Mouse (Mus musculus): ENCODE data around the gene Dnmt1.

GRCm38 (mm10) chr9:20952520-20953227 lies 7.0 kb downstream of the Dnmt1 start:
- TF ChIP-seq GATA1 (IDR thresholded peaks at IDR 0.05; ENCODE audit: borderline replicate concordance, low read length): no peak
- TF ChIP-seq FLI1 (IDR thresholded peaks at IDR 0.05; ENCODE audit: low read length): peak; percentile 37; the same call in 1 of the 2 replicates

All from megakaryocyte, embryonic 14.5 days (primary cell).